Mouse (Mus musculus) MEL (cell line): ENCODE measurements around the gene Rassf5. TPM values are rescaled to one million over a fixed set of nuclear protein-coding genes. Genes with fewer than 3 reads are reported as not detected.

Source experiments
- DNase-seq: peaks from one replicate; pipeline ENCODE4 v3.0.0; 2011; ENCODE audit warnings: low read depth, low spot score
- H3K27ac ChIP-seq: 2 replicates; pipeline ENCODE4 v1.5.1; 2012; ENCODE audit warnings: low read depth, mild to moderate bottlenecking, control low read depth, low read length, moderate library complexity; ENCODE audit not compliant: control insufficient read depth
- H3K27me3 ChIP-seq, 2 experiments: fragments of 150-350 bp in 1 of 2; sonication (generic) in 1 of 2; 2 replicates each; pipeline ENCODE4 v1.6.1; 2012; ENCODE audit warnings: low read length in 2 of 2, mild to moderate bottlenecking in 2 of 2, improper control_type of control experiment in 1 of 2, moderate library complexity in 1 of 2; ENCODE audit not compliant: insufficient read depth in 2 of 2, control insufficient read depth in 1 of 2
- H3K36me3 ChIP-seq, 2 experiments: 2 replicates each; pipeline ENCODE4 v1.6.1; 2012 to 2014; ENCODE audit warnings: low read length in 2 of 2, improper control_type of control experiment in 1 of 2, inconsistent platforms in 1 of 2, mild to moderate bottlenecking in 1 of 2; ENCODE audit not compliant: insufficient read depth in 2 of 2, control insufficient read depth in 1 of 2
- H3K4me1 ChIP-seq, 2 experiments: fragments of 150-350 bp in 1 of 2; sonication (generic) in 1 of 2; 2 replicates each; pipeline ENCODE4 v1.6.1; 2012; ENCODE audit warnings: low read length in 2 of 2, improper control_type of control experiment in 1 of 2, mild to moderate bottlenecking in 1 of 2; ENCODE audit not compliant: insufficient read depth in 2 of 2, control insufficient read depth in 1 of 2
- H3K4me3 ChIP-seq, 2 experiments: fragments of 150-350 bp in 1 of 2; sonication (generic) in 1 of 2; 2 replicates each; pipeline ENCODE4 v1.5.1; 2012; ENCODE audit warnings: low read depth in 2 of 2, low read length in 2 of 2, mild to moderate bottlenecking in 2 of 2, moderate library complexity in 2 of 2, control low read depth in 1 of 2, improper control_type of control experiment in 1 of 2; ENCODE audit not compliant: control insufficient read depth in 1 of 2, insufficient read depth in 1 of 2
- H3K79me2 ChIP-seq: 2 replicates; pipeline ENCODE4 v1.6.1; 2012; ENCODE audit warnings: mild to moderate bottlenecking, low read length, moderate library complexity; ENCODE audit not compliant: control insufficient read depth, poor library complexity, insufficient read depth
- H3K9ac ChIP-seq: 2 replicates; pipeline ENCODE4 v1.6.1; 2012; ENCODE audit warnings: low read depth, mild to moderate bottlenecking, control low read depth, low read length, moderate library complexity; ENCODE audit not compliant: control insufficient read depth, poor library complexity, severe bottlenecking
- H3K9me3 ChIP-seq: fragments of 150-350 bp; sonication (generic); replicated peaks from 2 replicates; pipeline ENCODE4 v1.6.1; 2012; ENCODE audit warnings: mild to moderate bottlenecking, low read length, improper control_type of control experiment, moderate library complexity; ENCODE audit not compliant: insufficient read depth
- BHLHE40 ChIP-seq: IDR thresholded peaks from 2 replicates; pipeline ENCODE4 v1.6.1; 2012; ENCODE audit warnings: low read depth, mild to moderate bottlenecking, inconsistent platforms, low read length, improper control_type of control experiment, borderline replicate concordance
- CHD1 ChIP-seq: IDR thresholded peaks from 2 replicates; pipeline ENCODE4 v1.6.1; 2012; ENCODE audit warnings: low read depth, mild to moderate bottlenecking, inconsistent platforms, low read length, improper control_type of control experiment
- E2F4 ChIP-seq: IDR thresholded peaks from 2 replicates; pipeline ENCODE4 v1.6.1; 2011; ENCODE audit warnings: low read depth, low read length, improper control_type of control experiment, borderline replicate concordance
- ELF1 ChIP-seq: IDR thresholded peaks from 2 replicates; pipeline ENCODE4 v1.6.1; 2014; ENCODE audit warnings: low read depth, mild to moderate bottlenecking, inconsistent platforms, low read length, improper control_type of control experiment, moderate library complexity
- ETS1 ChIP-seq: IDR thresholded peaks from 2 replicates; pipeline ENCODE4 v1.6.1; 2012; ENCODE audit warnings: low read depth, mild to moderate bottlenecking, inconsistent platforms, low read length, improper control_type of control experiment, moderate library complexity
- GABPA ChIP-seq: IDR thresholded peaks from 2 replicates; pipeline ENCODE4 v1.6.1; 2012; ENCODE audit warnings: low read depth, mild to moderate bottlenecking, inconsistent platforms, low read length, improper control_type of control experiment, moderate library complexity
- HCFC1 ChIP-seq: IDR thresholded peaks from 2 replicates; pipeline ENCODE4 v1.6.1; 2012; ENCODE audit warnings: low read depth, mild to moderate bottlenecking, inconsistent platforms, low read length, improper control_type of control experiment, moderate library complexity
- MAFK ChIP-seq: IDR thresholded peaks from 2 replicates; pipeline ENCODE4 v1.6.1; 2011; ENCODE audit warnings: low read depth, mild to moderate bottlenecking, low read length, improper control_type of control experiment, borderline replicate concordance
- MAX ChIP-seq: IDR thresholded peaks from 2 replicates; pipeline ENCODE4 v1.6.1; 2011; ENCODE audit warnings: low read length, improper control_type of control experiment
- NRF1 ChIP-seq: IDR thresholded peaks from 2 replicates; pipeline ENCODE4 v1.6.1; 2014; ENCODE audit warnings: low read depth, mild to moderate bottlenecking, inconsistent platforms, low read length, improper control_type of control experiment, moderate library complexity; ENCODE audit not compliant: poor library complexity, insufficient read depth, severe bottlenecking
- POLR2A ChIP-seq, 2 experiments: IDR thresholded peaks; 2 replicates each; pipeline ENCODE4 v1.6.1; 2011 to 2012; ENCODE audit warnings: low read length in 2 of 2, mild to moderate bottlenecking in 2 of 2, control low read depth in 1 of 2, improper control_type of control experiment in 1 of 2, low read depth in 1 of 2, moderate library complexity in 1 of 2; ENCODE audit not compliant: control insufficient read depth in 1 of 2, insufficient read depth in 1 of 2, poor library complexity in 1 of 2
- POLR2AphosphoS2 ChIP-seq: IDR thresholded peaks from 2 replicates; pipeline ENCODE4 v1.6.1; 2011; ENCODE audit warnings: low read length, improper control_type of control experiment
- POLR2AphosphoS5 ChIP-seq: IDR thresholded peaks from 2 replicates; pipeline ENCODE4 v1.6.1; 2012; ENCODE audit warnings: low read depth, borderline replicate concordance, mild to moderate bottlenecking, inconsistent platforms, low read length, moderate library complexity, mixed read lengths
- SIN3A ChIP-seq: IDR thresholded peaks from 2 replicates; pipeline ENCODE4 v1.6.1; 2012; ENCODE audit warnings: low read length, improper control_type of control experiment, inconsistent platforms
- SMC3 ChIP-seq: IDR thresholded peaks from 2 replicates; pipeline ENCODE4 v1.6.1; 2011; ENCODE audit warnings: low read depth, low read length, improper control_type of control experiment
- TAL1 ChIP-seq: IDR thresholded peaks from 2 replicates; pipeline ENCODE4 v1.6.1; 2012; ENCODE audit warnings: mild to moderate bottlenecking, inconsistent platforms, low read length, moderate library complexity, mixed read lengths
- TBP ChIP-seq: IDR thresholded peaks from 2 replicates; pipeline ENCODE4 v1.8.0; 2011; ENCODE audit warnings: low read depth, low read length, improper control_type of control experiment
- TCF12 ChIP-seq: IDR thresholded peaks from 2 replicates; pipeline ENCODE4 v1.6.1; 2014; ENCODE audit warnings: low read depth, mild to moderate bottlenecking, inconsistent platforms, low read length, improper control_type of control experiment, moderate library complexity
- ZMIZ1 ChIP-seq: IDR thresholded peaks from 2 replicates; pipeline ENCODE4 v1.6.1; 2012; ENCODE audit warnings: low read depth, mild to moderate bottlenecking, inconsistent platforms, low read length, improper control_type of control experiment, moderate library complexity
- polyA plus RNA-seq, 2 experiments: library from polyadenylated mRNA; stranded (reverse) in 1 of 2; unstranded in 1 of 2; fragments of >175 nt in 1 of 2; fragments of >200 nt in 1 of 2; gene quantifications; 2 replicates each; pipeline versions ENCODE4 v1.2.1 to v1.2.4; 2012; ENCODE audit warnings: low replicate concordance in 2 of 2, low read depth in 1 of 2; ENCODE audit not compliant: insufficient read length in 2 of 2, insufficient read depth in 1 of 2, missing spikeins in 1 of 2
- total RNA-seq: library from RNA; depleted of rRNA; stranded (reverse); fragments of 300-350 nt; gene quantifications from 2 replicates; pipeline ENCODE4 v1.2.3, GENCODE M21; 2012

The Rassf5 gene
- total and polyA plus RNA-seq, 3 experiments: 14.8 to 28.8 TPM; not detected in 1

GRCm38 (mm10) chr1:131288938-131289337 is 43.9 kb upstream of the Rassf5 start (continued):
- no peak for TF ChIP-seq GABPA
- TF ChIP-seq ELF1: no peak
- TF ChIP-seq MAX: no peak

GRCm38 (mm10) chr1:131287267-131287666 is 42.2 kb upstream of the Rassf5 start:
- H3K4me3 ChIP-seq: no peak overlapping the region
- no peaks in the 10 kb centered on the region for H3K79me2 ChIP-seq
- H3K9ac ChIP-seq: no peak overlapping the region
- peaks cover 0 to 1% of the 10 kb centered on the region in 2 experiments; a peak in 1 of 4 replicates for H3K36me3 ChIP-seq
- H3K27me3 ChIP-seq: no peaks in the 10 kb centered on the region
- no peaks in the 10 kb centered on the region for H3K9me3 ChIP-seq
- no peak for TF ChIP-seq BHLHE40
- TF ChIP-seq TCF12: no peak
- no peak for TF ChIP-seq SMC3
- no peak for DNase-seq
- H3K4me1 ChIP-seq: no peaks in the 10 kb centered on the region
- no peak overlapping the region for H3K27ac ChIP-seq

GRCm38 (mm10) chr1:131286803-131287202 is 41.7 kb upstream of the Rassf5 start:
- no peak overlapping the region for H3K9ac ChIP-seq
- no peaks in the 10 kb centered on the region for H3K4me1 ChIP-seq
- no peaks in the 10 kb centered on the region for H3K9me3 ChIP-seq
- no peaks in the 10 kb centered on the region for H3K27me3 ChIP-seq
- TF ChIP-seq TBP (no peak), E2F4 (no peak), TCF12 (no peak), POLR2AphosphoS5 (no peak), CHD1 (no peak), POLR2A (IDR thresholded peaks at IDR 0.05; ENCODE audit: control insufficient read depth in 1 of 2, insufficient read depth in 1 of 2, low read depth in 1 of 2, low read length in 2 of 2, poor library complexity in 1 of 2) (no peak), GABPA (no peak), ELF1 (no peak), SIN3A (no peak)
- no peak overlapping the region for H3K27ac ChIP-seq
- no peaks in the 10 kb centered on the region for H3K79me2 ChIP-seq
- H3K36me3 ChIP-seq: peaks cover 0 to 1% of the 10 kb centered on the region in 2 experiments; a peak in 1 of 4 replicates
- DNase-seq: no peak
- no peak overlapping the region for H3K4me3 ChIP-seq

- Histone ChIP-seq H3K36me3 (peaks cover under 1 to 6% of the 10 kb centered on the region in 2 experiments; a peak in 3 of 4 replicates), H3K79me2 (no peaks in the 10 kb centered on the region), H3K27me3 (no peaks in the 10 kb centered on the region), H3K9ac (no peak overlapping the region), H3K4me1 (peaks cover 0 to 8% of the 10 kb centered on the region in 2 experiments; a peak in 2 of 4 replicates), H3K27ac (no peak overlapping the region)
- TF ChIP-seq NRF1 (no peak), TAL1 (no peak), POLR2A (IDR thresholded peaks at IDR 0.05; ENCODE audit: control insufficient read depth in 1 of 2, insufficient read depth in 1 of 2, low read depth in 1 of 2, low read length in 2 of 2, poor library complexity in 1 of 2) (no peak), MAFK (no peak), ZMIZ1 (no peak), ETS1 (no peak), HCFC1 (no peak), POLR2AphosphoS2 (no peak)
- TF ChIP-seq, all 39 proteins: peak for 0
- no peaks in the 10 kb centered on the region for H3K9me3 ChIP-seq
- no peak overlapping the region for H3K4me3 ChIP-seq
- DNase-seq: no peak
These were observed 39.6 kb upstream of the Rassf5 start for GRCm38 (mm10) chr1:131284616-131285015.
